Mouse (Mus musculus) olfactory bulb, adult 2 months (tissue): ENCODE results near the gene Trrap.

Experiments
- CTCF ChIP-seq: fragments of 200-500 bp; IDR thresholded peaks from 2 replicates; pipeline ENCODE4 v1.5.1; 2012; ENCODE audit warnings: low read depth, mild to moderate bottlenecking, low read length, moderate library complexity; ENCODE audit not compliant: insufficient read depth
- POLR2A ChIP-seq: fragments of 200-500 bp; IDR thresholded peaks from 2 replicates; pipeline ENCODE4 v1.6.1; 2012; ENCODE audit warnings: mild to moderate bottlenecking, low read depth, low read length, moderate library complexity; ENCODE audit not compliant: insufficient read depth

DNA sequence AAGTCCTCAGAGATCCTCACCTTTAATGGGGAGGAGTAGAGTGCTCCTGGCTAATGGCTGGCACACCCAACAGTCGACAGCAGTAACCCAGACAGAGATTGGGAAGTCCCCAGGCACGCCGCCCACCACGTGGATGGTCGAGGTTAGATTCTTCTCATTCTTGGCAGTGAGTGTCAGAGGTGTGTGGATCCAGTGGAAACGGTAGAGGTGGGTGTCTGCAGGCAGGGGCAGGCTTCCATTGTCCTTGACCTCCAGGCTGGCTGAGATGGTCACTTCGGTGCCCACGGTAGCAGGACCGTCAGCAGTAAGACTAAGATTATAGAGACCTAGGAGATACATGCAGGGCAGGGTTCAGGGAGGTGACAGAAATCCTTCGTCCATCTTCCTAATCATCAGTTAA is 12.3 kb upstream of the Trrap start:
- no peak for TF ChIP-seq CTCF
- TF ChIP-seq POLR2A = no peak
